Mouse (Mus musculus) liver, embryonic 15.5 days (tissue): Measurements from ENCODE around the gene Upb1. TPM values are rescaled to one million over a fixed set of nuclear protein-coding genes. Genes with fewer than 3 reads are reported as not detected.
"Not testable (repeated sequence)": the region's sequence is repeated elsewhere in the genome, so short reads cannot be mapped to it uniquely, and the experiment has no call there.

ENCODE experiments used
- ATAC-seq: fragments of 200-750 bp; cut with Nextera tagmentation; 2 replicates; pipeline ENCODE4 v1.8.0; 2017; ENCODE audit warnings: moderate number of reproducible peaks, mild to moderate bottlenecking, moderate library complexity; ENCODE audit not compliant: insufficient read depth
- H3K27ac ChIP-seq: fragments of 300-500 bp; sonication (generic); replicated peaks from 2 replicates; pipeline ENCODE4 v1.5.1; 2015; ENCODE audit warnings: mild to moderate bottlenecking, inconsistent platforms
- H3K27me3 ChIP-seq: fragments of 300-500 bp; sonication (generic); 2 replicates; pipeline ENCODE4 v1.6.1; 2015; ENCODE audit warnings: mild to moderate bottlenecking, inconsistent platforms
- H3K36me3 ChIP-seq: fragments of 300-500 bp; sonication (generic); replicated peaks from 2 replicates; pipeline ENCODE4 v1.6.1; 2015; ENCODE audit warnings: moderate library complexity, mild to moderate bottlenecking, inconsistent platforms
- H3K4me1 ChIP-seq: fragments of 300-500 bp; sonication (generic); replicated peaks from 2 replicates; pipeline ENCODE4 v1.6.1; 2015; ENCODE audit warnings: inconsistent platforms
- H3K4me2 ChIP-seq: fragments of 300-500 bp; sonication (generic); 2 replicates; pipeline ENCODE4 v1.6.1; 2015; ENCODE audit warnings: moderate library complexity, mild to moderate bottlenecking, inconsistent platforms
- H3K4me3 ChIP-seq: fragments of 300-500 bp; sonication (generic); replicated peaks from 2 replicates; pipeline ENCODE4 v1.5.1; 2015; ENCODE audit warnings: mild to moderate bottlenecking, inconsistent platforms
- H3K9ac ChIP-seq: fragments of 300-500 bp; sonication (generic); 2 replicates; pipeline ENCODE4 v1.6.1; 2015; ENCODE audit warnings: moderate library complexity, mild to moderate bottlenecking, inconsistent platforms
- H3K9me3 ChIP-seq: fragments of 300-500 bp; sonication (generic); replicated peaks from 2 replicates; pipeline ENCODE4 v1.6.1; 2016; ENCODE audit warnings: inconsistent platforms
- WGBS: fragments of 180-500 bp; shearing (Covaris S2); methylation state at CpG from one replicate; pipeline ENCODE4 v1.1.7; 2015; ENCODE audit warnings: mixed read lengths; ENCODE audit not compliant: insufficient replicate concordance; 5-methylcytosine and 5-hydroxymethylcytosine counted together
- polyA plus RNA-seq: library from polyadenylated mRNA; unstranded; fragments of >200 nt; fragmentation: Nextera tagmentation; extraction: Ambion mirVana; gene quantifications from 2 replicates; pipeline ENCODE4 v1.2.1, GENCODE M21; 2015

The Upb1 gene
- polyA plus RNA-seq, 1 experiment from 2014 or later: 28.0 TPM

DNA sequence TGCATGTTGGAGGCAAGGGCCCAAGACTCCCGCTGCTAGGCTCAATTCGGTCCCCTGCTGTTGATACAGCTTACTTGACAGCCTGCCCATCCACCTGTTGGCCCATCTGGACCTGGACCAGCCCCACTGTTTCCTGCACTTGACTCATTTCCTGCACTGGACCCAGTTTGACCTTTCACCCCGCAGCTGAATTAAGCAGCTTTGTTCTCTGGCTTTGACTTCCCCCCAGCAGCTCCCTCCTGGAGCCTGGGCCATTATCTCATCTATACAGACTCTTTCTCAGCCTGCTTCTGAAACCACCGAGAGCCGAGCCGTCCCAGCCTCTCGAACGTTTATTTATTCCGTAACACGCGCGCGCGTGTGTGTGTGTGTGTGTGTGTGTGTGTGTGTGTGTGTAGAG, 3.9 kb upstream of the Upb1 start:
- H3K4me2 ChIP-seq: peak overlapping the region; percentile 15
- WGBS: 9% methylated on average over 14 of the region's 14 CpGs

DNA sequence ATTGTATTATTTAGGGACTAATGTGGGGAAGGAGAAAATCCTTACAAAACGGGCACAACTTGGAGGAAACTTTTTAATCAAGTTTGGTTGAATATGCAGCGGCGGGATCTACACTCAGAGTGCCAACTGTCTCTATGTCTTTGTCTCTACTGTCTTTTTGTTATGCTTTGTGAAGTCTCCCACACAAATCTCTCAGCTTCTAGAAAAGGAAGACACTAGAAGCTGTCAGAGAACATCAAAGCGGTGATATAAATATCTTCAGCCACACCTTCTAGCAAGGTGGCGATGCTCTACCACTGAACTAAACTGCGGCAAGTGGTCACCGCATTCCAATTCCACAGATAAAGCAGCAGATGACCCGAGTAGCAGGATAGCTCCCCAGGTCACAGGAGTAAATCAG, 5.0 kb downstream of the Upb1 start:
- H3K27me3 ChIP-seq: no peaks in the 10 kb centered on the region
- ATAC-seq: no peak
- H3K9ac ChIP-seq: no peak overlapping the region
- H3K4me1 ChIP-seq: peaks cover 3% of the 10 kb centered on the region; the same call in 1 of the 2 replicates
- H3K9me3 ChIP-seq: no peaks in the 10 kb centered on the region
- no peak overlapping the region for H3K27ac ChIP-seq
- H3K4me2 ChIP-seq: no peak overlapping the region
- WGBS: 73% methylated on average over 8 of the region's 8 CpGs
- H3K4me3 ChIP-seq: no peak overlapping the region
- no peaks in the 10 kb centered on the region for H3K36me3 ChIP-seq

More for the DNA sequence above, 3.9 kb upstream of the Upb1 start:
- ATAC-seq: no peak
- peaks cover 5% of the 10 kb centered on the region; the same call in 1 of the 2 replicates for H3K4me1 ChIP-seq
- no peak overlapping the region for H3K4me3 ChIP-seq
- no peaks in the 10 kb centered on the region for H3K27me3 ChIP-seq
- no peaks in the 10 kb centered on the region for H3K36me3 ChIP-seq
- no peak overlapping the region for H3K9ac ChIP-seq
- H3K9me3 ChIP-seq: no peaks in the 10 kb centered on the region
- H3K27ac ChIP-seq: no peak overlapping the region

DNA sequence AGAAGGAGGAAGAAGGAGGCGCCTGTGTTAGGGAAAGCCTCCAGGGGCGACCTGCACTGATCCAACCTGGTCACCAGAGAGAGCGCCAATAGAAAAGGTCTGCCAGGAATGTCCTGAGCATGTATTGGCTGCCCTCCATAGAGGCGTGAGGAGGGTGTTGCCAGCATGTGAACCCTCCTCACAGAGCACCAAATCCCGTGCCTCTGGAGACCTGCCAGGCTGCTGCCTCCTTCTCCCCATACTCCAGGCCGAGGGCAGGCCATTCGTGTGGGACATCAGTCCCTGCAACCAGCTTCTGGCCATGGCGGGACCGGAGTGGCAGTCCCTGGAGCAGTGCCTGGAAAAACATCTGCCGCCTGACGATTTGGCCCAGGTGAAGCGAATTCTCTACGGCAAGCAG, 5.8 kb downstream of the Upb1 start:
- H3K4me1 ChIP-seq: peaks cover 6% of the 10 kb centered on the region; the same call in 1 of the 2 replicates
- ATAC-seq: peak; percentile 65
- no peaks in the 10 kb centered on the region for H3K36me3 ChIP-seq
- no peaks in the 10 kb centered on the region for H3K27me3 ChIP-seq
- no peak overlapping the region; the same call in 1 of the 2 replicates for H3K9ac ChIP-seq
- no peaks in the 10 kb centered on the region for H3K9me3 ChIP-seq
- 61% methylated on average over 13 of the region's 13 CpGs for WGBS
- no peak overlapping the region for H3K4me2 ChIP-seq
- peak overlapping the region; percentile 23 for H3K4me3 ChIP-seq
- H3K27ac ChIP-seq: peak overlapping the region; percentile 9; the same call in 1 of the 2 replicates

DNA sequence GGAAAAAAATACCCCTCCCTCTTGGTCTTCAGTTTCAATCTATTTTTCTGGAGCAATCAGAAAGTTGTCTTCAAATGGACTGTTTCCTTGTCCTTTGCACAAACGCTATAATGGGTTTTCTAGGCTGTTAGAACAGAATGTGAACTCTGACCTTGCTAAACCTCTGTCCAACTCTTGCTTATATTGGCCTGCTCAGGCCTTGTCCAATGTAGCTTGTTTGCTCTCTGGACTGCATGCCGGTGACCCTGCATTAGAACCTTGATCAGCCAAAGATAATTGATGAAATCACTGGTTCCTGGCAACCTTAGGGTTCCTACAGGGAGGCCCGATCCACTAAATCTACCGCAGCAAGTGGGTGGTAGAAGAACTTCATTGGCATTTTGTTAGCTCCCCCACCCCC, 6.8 kb downstream of the Upb1 start:
- Histone ChIP-seq H3K4me1 (peaks cover 8% of the 10 kb centered on the region; the same call in 1 of the 2 replicates), H3K27ac (0 out of 2 replicates have a peak overlapping the region, but pooled peaks have one; percentile 3), H3K27me3 (no peaks in the 10 kb centered on the region), H3K4me2 (no peak overlapping the region), H3K36me3 (no peaks in the 10 kb centered on the region), H3K9ac (no peak overlapping the region), H3K4me3 (no peak overlapping the region), H3K9me3 (no peaks in the 10 kb centered on the region)
- ATAC-seq: peak; percentile 45
- 62% methylated on average over 4 of the region's 4 CpGs for WGBS

DNA sequence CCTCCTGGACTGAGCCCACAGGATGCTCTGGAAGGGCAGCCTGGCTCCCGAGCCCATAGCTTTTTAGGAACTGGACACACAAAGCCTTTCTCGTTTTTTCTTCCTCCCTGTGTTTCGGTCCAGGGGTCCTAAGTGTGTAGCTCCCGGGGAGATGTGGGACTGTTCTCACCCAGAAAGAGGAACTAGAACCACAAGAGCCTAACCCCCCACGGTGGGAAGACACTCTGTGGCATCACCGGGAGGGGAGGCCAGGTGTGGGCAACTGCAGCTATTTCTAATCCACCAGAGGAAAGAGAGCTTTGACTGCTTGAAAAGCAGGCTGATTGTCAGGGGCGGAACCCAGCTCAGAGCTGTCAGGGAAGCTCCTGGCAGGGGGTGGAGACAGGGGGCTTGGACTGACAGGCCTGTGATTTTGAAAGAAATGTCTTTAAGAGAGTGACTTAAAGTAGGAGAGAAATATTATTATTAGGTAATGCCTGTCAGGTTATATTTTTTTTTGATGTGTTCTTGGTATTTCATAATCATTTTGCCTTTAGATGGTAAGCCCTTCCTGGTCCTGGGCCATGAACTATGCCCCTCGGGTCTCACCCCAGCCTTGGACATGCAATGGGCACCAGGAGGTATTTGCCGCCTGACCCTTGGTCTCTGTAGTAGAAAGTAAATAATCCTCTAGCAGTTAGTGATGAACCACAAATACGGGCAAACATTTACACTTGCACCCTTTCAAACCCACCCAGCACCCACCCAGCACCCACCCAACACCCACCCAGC, 10.6 kb downstream of the Upb1 start:
- H3K9ac ChIP-seq, H3K9me3 ChIP-seq, H3K4me3 ChIP-seq, H3K36me3 ChIP-seq, H3K4me2 ChIP-seq, H3K27me3 ChIP-seq: not testable (repeated sequence)
- ATAC-seq: peak; percentile 78
- 22% methylated on average over 10 of the region's 10 CpGs for WGBS
- peaks cover 12% of the 10 kb centered on the region; the same call in 1 of the 2 replicates for H3K4me1 ChIP-seq
- peak overlapping the region; percentile 68 for H3K27ac ChIP-seq

DNA sequence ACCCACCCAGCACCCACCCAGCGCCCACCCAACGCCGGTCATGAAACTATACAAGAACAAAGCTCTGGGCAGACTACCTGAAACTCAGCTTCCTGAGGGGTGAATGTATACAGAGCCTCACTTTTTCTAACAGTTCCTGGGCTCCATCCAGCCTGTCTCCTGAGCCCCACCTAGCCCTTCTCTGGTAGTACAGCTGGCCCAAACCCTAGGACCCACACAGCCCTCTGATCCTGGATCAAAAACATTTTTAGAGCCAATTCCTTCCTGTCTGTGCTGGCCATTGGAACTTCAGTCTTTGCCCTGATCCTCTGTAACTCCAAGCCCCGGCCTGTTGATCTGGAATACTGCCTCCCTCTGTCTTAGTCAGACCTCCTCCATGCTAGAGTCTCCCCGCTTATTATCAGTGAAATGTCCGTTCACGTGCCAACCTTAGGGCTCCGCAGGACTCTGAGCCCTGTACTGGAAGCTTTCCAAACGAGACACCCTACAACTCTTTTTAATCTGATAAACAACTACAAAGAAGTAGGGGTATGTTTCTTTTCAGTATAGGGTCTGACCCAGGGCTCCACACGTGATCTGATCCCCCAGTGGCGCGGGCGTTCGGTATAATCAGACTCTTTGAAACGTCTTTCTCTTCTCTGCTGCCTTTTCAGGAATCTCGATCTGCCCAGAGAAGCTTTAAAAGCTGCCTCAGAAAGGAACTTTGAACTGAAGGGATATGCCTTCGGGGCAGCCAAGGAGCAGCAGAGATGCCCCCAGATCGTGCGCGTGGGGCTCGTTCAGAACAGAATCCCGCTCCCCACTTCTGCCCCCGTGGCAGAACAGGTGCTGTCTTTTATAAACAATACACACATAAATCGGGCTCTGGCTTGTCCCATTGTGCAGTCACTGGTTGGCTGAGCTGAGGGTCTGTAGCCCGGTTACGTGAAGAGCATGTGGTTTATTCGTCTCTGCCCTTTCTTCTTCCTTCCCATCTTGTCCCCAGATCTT, 11.5 kb downstream of the Upb1 start:
- no peak overlapping the region for H3K4me3 ChIP-seq
- no peaks in the 10 kb centered on the region for H3K36me3 ChIP-seq
- WGBS: 67% methylated on average over 27 of the region's 27 CpGs
- peaks cover 12% of the 10 kb centered on the region; the same call in 1 of the 2 replicates for H3K4me1 ChIP-seq
- ATAC-seq: peak; percentile 58
- no peaks in the 10 kb centered on the region for H3K27me3 ChIP-seq
- H3K9me3 ChIP-seq: no peaks in the 10 kb centered on the region
- no peak overlapping the region for H3K4me2 ChIP-seq
- peak overlapping the region; percentile 68 for H3K27ac ChIP-seq
- no peak overlapping the region for H3K9ac ChIP-seq

DNA sequence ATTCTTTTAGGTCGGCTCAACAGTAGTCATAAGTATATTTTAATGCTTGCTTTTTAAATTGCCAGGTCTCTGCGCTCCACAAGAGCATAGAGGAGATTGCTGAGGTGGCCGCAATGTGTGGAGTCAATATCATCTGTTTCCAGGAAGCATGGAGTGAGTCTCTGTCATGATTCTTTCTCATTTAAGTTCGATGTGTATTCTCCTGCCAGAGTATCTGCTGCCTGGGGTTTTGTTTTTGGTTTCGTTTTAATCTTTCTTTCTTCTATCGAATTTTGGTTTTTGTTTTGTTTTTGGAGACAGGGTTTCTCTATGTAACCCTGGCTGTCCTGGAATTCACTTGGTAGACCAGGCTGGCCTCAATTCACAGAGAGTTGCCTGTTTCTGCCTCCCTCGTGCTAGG, 14.0 kb downstream of the Upb1 start:
- WGBS: 60% methylated on average over 7 of the region's 7 CpGs
- Histone ChIP-seq H3K4me3 (no peak overlapping the region), H3K36me3 (no peaks in the 10 kb centered on the region), H3K27me3 (no peaks in the 10 kb centered on the region), H3K9ac (no peak overlapping the region), H3K27ac (no peak overlapping the region), H3K4me2 (no peak overlapping the region), H3K9me3 (no peaks in the 10 kb centered on the region), H3K4me1 (peaks cover 12% of the 10 kb centered on the region; the same call in 1 of the 2 replicates)
- ATAC-seq: no peak

DNA sequence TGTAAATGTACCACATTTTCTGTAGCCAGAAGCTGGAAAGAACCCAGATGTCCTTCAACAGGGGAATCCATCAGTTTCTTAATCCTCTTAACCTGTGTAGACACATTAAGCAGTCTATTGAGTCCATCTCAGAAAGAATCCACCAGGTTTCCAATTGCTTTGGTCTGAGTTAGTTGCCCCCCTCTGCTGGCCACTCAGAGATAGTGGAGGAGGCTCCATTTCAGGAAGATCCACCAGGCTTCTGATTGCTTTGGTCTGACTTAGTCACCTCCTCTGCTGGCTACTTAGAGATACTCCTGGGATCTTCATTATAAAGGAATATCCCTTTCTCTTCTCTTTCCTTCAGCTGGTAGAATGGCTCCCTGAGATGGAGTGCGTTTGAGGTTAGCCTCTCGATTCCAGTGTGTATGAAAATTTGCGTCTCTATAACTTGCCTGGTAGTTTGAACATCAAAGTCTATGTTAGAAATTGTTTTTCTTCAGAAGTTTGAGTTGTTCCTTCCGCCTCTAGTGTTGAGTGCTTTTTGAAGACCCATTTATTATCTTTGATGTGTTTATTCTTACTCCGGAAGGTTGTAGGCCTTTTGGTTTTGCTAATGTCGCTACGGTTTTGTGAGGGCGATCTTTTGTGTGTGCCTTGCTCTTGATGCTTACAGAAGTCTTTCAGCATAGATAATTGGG, 16.6 kb downstream of the Upb1 start:
- no peaks in the 10 kb centered on the region for H3K36me3 ChIP-seq
- 80% methylated on average over 8 of the region's 8 CpGs for WGBS
- 0 out of 2 replicates have a peak, but pooled peaks cover 6% of the 10 kb centered on the region for H3K4me1 ChIP-seq
- no peaks in the 10 kb centered on the region for H3K27me3 ChIP-seq
- H3K9ac ChIP-seq: no peak overlapping the region
- no peaks in the 10 kb centered on the region for H3K9me3 ChIP-seq
- no peak for ATAC-seq
- H3K27ac ChIP-seq: no peak overlapping the region
- H3K4me3 ChIP-seq: no peak overlapping the region
- no peak overlapping the region for H3K4me2 ChIP-seq

DNA sequence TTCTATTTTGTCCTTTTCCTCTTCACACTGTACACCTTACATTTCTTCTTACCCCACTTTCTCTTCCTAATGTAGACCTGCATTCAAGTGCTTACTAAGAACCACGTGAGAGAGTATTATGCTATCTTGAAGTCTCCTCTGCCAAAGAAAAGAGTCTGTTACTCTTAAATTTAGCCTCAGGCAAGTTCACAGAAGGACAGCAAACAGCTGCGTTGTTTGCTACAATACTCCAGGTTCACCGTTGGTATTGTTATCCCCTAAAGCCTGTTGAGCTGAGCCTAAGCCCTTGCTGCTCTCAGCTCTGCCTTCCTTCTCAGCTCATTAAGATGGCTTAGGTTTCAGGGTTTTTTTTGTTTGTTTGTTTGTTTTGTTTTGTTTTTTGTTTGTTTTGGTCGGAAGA, 17.8 kb downstream of the Upb1 start:
- Histone ChIP-seq H3K27ac (no peak overlapping the region), H3K4me1 (no peaks in the 10 kb centered on the region), H3K36me3 (no peaks in the 10 kb centered on the region), H3K27me3 (no peaks in the 10 kb centered on the region), H3K9ac (no peak overlapping the region), H3K9me3 (no peaks in the 10 kb centered on the region), H3K4me2 (no peak overlapping the region), H3K4me3 (no peak overlapping the region)
- WGBS: 58% methylated on average over 4 of the region's 4 CpGs
- no peak for ATAC-seq

DNA sequence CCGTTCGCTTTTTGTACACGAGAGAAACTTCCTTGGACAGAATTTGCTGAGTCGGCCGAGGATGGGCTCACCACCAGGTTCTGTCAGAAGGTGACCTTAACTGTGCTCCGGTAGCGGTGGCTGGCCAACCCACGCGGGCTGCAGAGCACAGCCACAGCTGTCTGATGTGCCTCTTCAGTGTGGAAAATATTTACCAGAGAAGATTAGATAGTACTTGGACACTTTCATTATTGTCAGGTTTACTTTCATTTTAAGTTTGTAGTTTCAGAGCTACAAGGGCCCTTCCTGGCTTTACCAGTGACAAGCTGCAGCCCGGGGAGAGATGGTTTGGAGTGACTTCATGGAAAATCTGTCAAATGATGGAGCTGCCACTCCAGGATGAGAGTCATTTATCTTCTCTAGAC, 23.6 kb downstream of the Upb1 start:
- WGBS: 59% methylated on average over 10 of the region's 10 CpGs
- H3K27me3 ChIP-seq: no peaks in the 10 kb centered on the region
- no peak overlapping the region for H3K4me3 ChIP-seq
- no peak for ATAC-seq
- no peaks in the 10 kb centered on the region for H3K9me3 ChIP-seq
- H3K4me2 ChIP-seq: no peak overlapping the region
- no peak overlapping the region for H3K27ac ChIP-seq
- peaks cover 7% of the 10 kb centered on the region; the same call in 1 of the 2 replicates for H3K4me1 ChIP-seq
- H3K36me3 ChIP-seq: no peaks in the 10 kb centered on the region
- H3K9ac ChIP-seq: no peak overlapping the region
